In genomic region chr4:44970612-44971110, GRCm38 (mm10) we compare ENCODE assay signal across 8 mouse cellular contexts. TPM values are rescaled to one million over a fixed set of nuclear protein-coding genes. Genes with fewer than 3 reads are reported as not detected.
DNase-seq lines count a peak whose midpoint lies in the region; ATAC-seq lines count a peak whose summit lies in the region.

No protein-coding gene starts in this region.

- no peaks in the 10 kb centered on the region for H3K9me3 ChIP-seq in hindbrain, embryonic 11.5 days (ENCODE audit: control insufficient read depth, low read length)
- no peaks in the 10 kb centered on the region for H3K9me3 ChIP-seq in hindbrain, embryonic 12.5 days (replicated peaks)

- 27% methylated on average over 10 of the region's 10 CpGs for WGBS in hindbrain, embryonic 11.5 days
- WGBS in hindbrain, embryonic 12.5 days: 23% methylated on average over 10 of the region's 10 CpGs

- no peak overlapping the region for H3K9ac ChIP-seq in hindbrain, embryonic 11.5 days (ENCODE audit: low read depth, low read length)
- no peak overlapping the region for H3K9ac ChIP-seq in hindbrain, embryonic 12.5 days

- ATAC-seq in hindbrain, embryonic 11.5 days (ENCODE audit: low FRiP score): no peak
- ATAC-seq in hindbrain, embryonic 12.5 days (ENCODE audit: low FRiP score): no peak

- no peaks in the 10 kb centered on the region for H3K36me3 ChIP-seq in hindbrain, embryonic 11.5 days (ENCODE audit: control insufficient read depth, insufficient read depth, low read length)
- H3K36me3 ChIP-seq in hindbrain, embryonic 12.5 days: no peaks in the 10 kb centered on the region

- no peaks in the 10 kb centered on the region for H3K4me1 ChIP-seq in hindbrain, embryonic 11.5 days (replicated peaks; ENCODE audit: control insufficient read depth, insufficient read depth, low read length)
- peaks cover 13% of the 10 kb centered on the region for H3K4me1 ChIP-seq in hindbrain, embryonic 12.5 days

- H3K4me3 ChIP-seq in hindbrain, embryonic 11.5 days (ENCODE audit: low read depth, low read length): no peak overlapping the region
- H3K4me3 ChIP-seq in hindbrain, embryonic 12.5 days: no peak overlapping the region

- H3K4me2 ChIP-seq in hindbrain, embryonic 11.5 days (replicated peaks; ENCODE audit: low read depth, low read length): no peak overlapping the region
- H3K4me2 ChIP-seq in hindbrain, embryonic 12.5 days (replicated peaks): no peak overlapping the region

- no peak overlapping the region for H3K27ac ChIP-seq in hindbrain, embryonic 11.5 days (ENCODE audit: low read depth, low read length)
- H3K27ac ChIP-seq in hindbrain, embryonic 12.5 days: no peak overlapping the region

- DNase-seq in hindbrain, embryonic 11.5 days (ENCODE audit: low spot score): peak; percentile 81
- DNase-seq in CD4-positive helper T cell, adult 2 months (ENCODE audit: low read depth, low spot score): peak; percentile 53
- DNase-seq in T-cell, adult 2 months (ENCODE audit: low spot score): peak; percentile 28
- DNase-seq in embryo, embryonic 10.5 days (ENCODE audit: low spot score): peak; percentile 90
- peak; percentile 68 to 75 for DNase-seq in kidney, postnatal 4 days
- peak; percentile 89 for DNase-seq in retina, embryonic 14.5 days (ENCODE audit: low spot score)
- no peak for DNase-seq in right cerebral cortex, postnatal 25 days

- H3K27me3 ChIP-seq in hindbrain, embryonic 11.5 days (ENCODE audit: control insufficient read depth, insufficient read depth, low read length): no peaks in the 10 kb centered on the region
- H3K27me3 ChIP-seq in hindbrain, embryonic 12.5 days: peaks cover 2% of the 10 kb centered on the region; the same call in 1 of the 2 replicates

RNA-seq across cellular contexts. Expression of gene Grhpr, which starts 10.5 kb away (rescaled TPM):
- 39.0 and 46.9 TPM in 2 replicates for polyA plus RNA-seq in hindbrain, embryonic 11.5 days (2014; fragmentation: Nextera tagmentation; extraction: Ambion mirVana)
- polyA plus RNA-seq in hindbrain, embryonic 12.5 days (2016; fragmentation: Nextera tagmentation; extraction: Ambion mirVana): 38.1 and 43.2 TPM in 2 replicates

RNA-seq across cellular contexts. Expression of gene Zbtb5, which starts 41.6 kb away (rescaled TPM):
- polyA plus RNA-seq in hindbrain, embryonic 11.5 days (2014; fragmentation: Nextera tagmentation; extraction: Ambion mirVana): 42.7 and 44.9 TPM in 2 replicates
- 51.0 and 53.1 TPM in 2 replicates for polyA plus RNA-seq in hindbrain, embryonic 12.5 days (2016; fragmentation: Nextera tagmentation; extraction: Ambion mirVana)

RNA-seq across cellular contexts. Expression of gene Polr1e, which starts 47.7 kb away (rescaled TPM):
- polyA plus RNA-seq in hindbrain, embryonic 11.5 days (2014; fragmentation: Nextera tagmentation; extraction: Ambion mirVana): 61.7 and 62.3 TPM in 2 replicates
- 38.6 and 46.9 TPM in 2 replicates for polyA plus RNA-seq in hindbrain, embryonic 12.5 days (2016; fragmentation: Nextera tagmentation; extraction: Ambion mirVana)
